Mouse (Mus musculus) heart, adult 2 months (tissue): Measurements from ENCODE around the gene Snapc4.

Experiments
- CTCF ChIP-seq: fragments of 200-600 bp; IDR thresholded peaks from 2 replicates; pipeline ENCODE4 v1.8.1; 2022; ENCODE audit warnings: antibody characterized with exemption, mild to moderate bottlenecking, moderate library complexity
- POLR2A ChIP-seq: fragments of 200-500 bp; IDR thresholded peaks from 2 replicates; pipeline ENCODE4 v1.6.1; 2011; ENCODE audit warnings: mild to moderate bottlenecking, low read depth, low read length, control low read depth; ENCODE audit not compliant: insufficient read depth

- TF ChIP-seq POLR2A (no peak), CTCF (no peak)
Measured at GRCm38 (mm10) chr2:26398978-26399377, 18.5 kb upstream of the Snapc4 start.
